Mouse (Mus musculus): ENCODE results near the gene Wdr93.
"Not testable (repeated sequence)": the region's sequence is repeated elsewhere in the genome, so short reads cannot be mapped to it uniquely, and the experiment has no call there.

The Wdr93 gene

DNA sequence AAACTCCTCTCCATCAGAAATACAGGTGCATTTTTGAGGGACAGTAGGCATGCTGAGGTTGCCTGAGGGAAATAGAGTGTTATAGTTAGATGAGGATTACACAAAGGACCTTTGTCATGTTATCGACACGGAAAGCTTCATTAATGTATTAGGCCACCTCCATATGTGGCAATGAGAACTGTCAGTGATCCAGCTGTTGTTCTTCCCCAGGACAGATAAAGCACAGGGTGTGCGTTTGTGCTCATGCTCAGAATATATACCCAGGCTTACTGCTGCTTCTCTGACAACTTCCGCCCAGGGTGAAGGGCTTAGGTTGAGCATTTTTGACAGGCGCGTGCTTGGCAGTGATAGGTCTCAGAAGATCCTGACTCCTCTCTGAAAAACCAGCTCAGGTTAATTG, 6.5 kb downstream of the Wdr93 start:
- no peak for DNase-seq (ENCODE audit: low spot score)

DNA sequence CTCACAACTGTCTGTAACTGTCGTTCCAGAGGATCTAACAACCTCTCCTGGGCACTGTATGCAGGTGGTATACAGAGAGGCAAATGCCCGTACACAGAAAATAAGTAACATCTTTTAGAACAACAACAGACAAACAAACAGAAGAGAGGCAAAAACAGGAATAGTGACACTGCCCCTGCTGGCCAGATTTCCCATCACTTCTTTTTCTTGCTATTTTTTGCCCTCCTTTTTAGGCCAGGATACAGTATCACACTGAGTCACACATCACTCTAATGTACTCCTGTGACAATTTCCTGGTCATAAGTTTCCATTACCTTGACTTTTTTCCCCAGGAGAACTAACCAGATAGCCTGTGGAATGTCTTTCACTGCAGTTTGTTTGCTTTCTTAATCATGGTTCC, 13.4 kb downstream of the Wdr93 start:
- no peak for DNase-seq (ENCODE audit: low spot score)

DNA sequence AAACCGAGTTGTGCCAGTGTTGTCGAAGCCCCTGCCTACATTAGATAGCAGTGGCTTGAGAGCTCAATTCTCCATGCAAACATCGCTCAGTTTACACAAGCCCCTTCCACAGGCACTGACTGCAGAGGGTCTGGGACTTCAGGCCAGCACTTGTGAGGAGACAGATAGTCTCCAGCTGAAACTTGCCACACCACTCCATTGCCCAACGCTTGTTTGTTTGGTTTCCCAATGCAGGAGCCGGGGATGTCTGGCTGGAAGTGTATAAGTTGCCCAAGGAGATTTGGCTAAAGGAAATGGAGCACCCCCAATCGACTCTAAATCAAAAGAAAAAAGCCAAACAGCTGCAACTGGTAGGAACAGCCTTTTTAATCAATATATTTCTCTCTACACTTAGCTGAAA, 15.2 kb downstream of the Wdr93 start:
- no peak for DNase-seq (ENCODE audit: low spot score)

DNA sequence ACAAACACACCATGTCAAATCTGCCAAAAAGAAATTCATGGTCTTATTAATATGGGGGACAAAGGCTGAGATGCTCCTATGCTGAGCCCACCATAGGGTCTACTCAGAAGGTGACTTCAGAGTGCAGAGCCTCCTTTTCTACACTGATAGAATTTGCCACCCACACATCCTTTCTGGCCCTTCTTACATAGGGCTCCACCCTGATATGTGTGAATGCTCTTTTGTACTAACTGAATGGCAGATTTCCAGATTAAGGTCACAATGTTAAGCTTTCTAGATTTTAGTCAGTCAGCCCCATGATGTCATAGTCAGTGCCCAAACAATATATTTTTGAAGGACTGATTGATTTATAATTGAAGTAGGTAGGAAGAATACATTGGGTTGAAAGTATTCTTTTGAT, 16.8 kb downstream of the Wdr93 start:
- no peak for DNase-seq (ENCODE audit: low spot score)

- DNase-seq (ENCODE audit: low spot score), result no peak
Observed at GRCm38 (mm10) chr7:79761124-79761876, 18.3 kb downstream of the Wdr93 start.

DNA sequence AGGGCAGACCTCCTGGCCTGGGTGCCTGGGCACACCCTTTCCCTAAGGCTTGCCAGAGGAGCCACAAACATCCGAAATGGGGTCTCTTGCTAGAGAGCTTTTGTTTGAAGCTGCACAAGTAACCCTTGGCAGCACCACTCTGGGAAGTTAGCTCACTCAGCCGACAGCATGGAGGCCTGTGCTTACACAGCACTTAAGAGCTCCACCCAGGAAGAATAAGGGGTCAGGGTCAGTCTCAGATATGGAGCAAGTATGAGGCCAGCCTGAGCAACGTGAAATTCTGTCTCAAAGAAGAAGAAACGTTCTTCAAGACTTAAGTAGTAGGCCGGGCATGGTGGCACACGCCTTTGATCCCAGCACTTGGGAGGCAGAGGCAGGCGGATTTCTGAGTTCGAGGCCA, 19.1 kb downstream of the Wdr93 start:
- no peak for DNase-seq (ENCODE audit: low spot score)

DNA sequence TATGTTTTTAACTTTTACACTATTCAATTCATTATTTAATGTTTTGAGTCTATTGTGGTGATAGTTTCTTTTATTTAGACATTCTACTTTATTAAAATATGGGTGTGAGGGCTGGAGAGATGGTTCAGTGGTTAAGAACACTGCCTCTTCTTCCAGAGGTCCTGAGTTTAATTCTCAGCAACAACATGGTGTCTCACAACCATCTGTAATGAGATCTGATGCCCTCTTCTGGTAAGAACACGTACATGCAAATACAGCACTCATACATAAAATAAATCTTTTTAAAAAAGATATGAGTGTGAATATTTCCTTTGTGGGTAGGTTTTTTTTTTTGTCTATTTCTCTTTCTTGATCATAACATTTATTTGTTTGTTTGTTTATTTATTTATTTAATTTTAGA, 23.0 kb downstream of the Wdr93 start:
- no peak for DNase-seq (ENCODE audit: low spot score)

DNA sequence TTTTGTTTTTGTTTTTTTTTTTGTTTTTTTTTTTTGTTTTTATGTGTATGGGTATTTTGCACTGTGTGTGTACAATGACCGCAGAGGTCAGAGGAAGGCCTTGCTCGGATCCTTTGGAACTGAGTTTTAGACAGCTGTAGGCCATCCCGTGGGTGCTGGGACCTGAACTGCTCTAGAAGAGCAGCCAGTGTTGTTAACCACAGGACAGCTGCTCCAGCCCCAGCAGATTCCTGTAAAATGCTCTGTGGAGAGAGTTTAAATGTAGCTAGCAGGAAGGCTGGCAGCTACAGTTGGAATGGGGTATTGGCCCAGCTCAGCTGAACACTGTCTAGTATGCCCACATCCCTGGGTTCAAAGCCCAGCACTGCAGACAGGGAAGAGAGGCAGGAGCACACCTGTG, 26.7 kb downstream of the Wdr93 start:
- DNase-seq (ENCODE audit: low spot score), result no peak

GRCm38 (mm10) chr7:79771561-79772512, 28.9 kb downstream of the Wdr93 start:
- no peak for DNase-seq (ENCODE audit: low spot score)

GRCm38 (mm10) chr7:79780647-79781626, 38.0 kb downstream of the Wdr93 start:
- DNase-seq (ENCODE audit: low spot score), result peak; percentile 76

GRCm38 (mm10) chr7:79781826-79782515, 39.0 kb downstream of the Wdr93 start:
- DNase-seq (ENCODE audit: low spot score), result no peak

- DNase-seq (ENCODE audit: low spot score), result no peak
Observed at GRCm38 (mm10) chr7:79782516-79782855, 39.5 kb downstream of the Wdr93 start.

DNA sequence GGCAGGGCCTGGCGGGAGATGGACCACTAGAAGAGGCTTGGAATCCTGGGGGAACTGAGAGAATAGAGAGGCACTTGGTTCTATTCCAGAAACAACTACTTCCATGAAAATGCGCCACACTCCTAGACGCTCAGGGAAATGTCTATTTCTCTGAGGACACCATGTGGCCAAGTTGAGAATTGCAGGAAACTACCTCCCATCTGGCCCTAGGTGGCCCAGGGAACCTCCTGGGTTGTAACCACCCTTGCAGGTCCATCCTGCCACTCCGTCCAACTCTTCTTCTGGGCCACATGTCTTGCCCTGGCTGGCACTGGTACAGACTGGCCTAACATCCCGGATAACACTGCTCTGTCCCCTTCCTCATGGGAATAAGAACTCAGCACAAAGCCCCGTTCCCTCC, 43.3 kb downstream of the Wdr93 start:
- peak; percentile 74 for DNase-seq (ENCODE audit: low spot score)

- not testable (repeated sequence) for DNase-seq (ENCODE audit: low spot score)
Observed at GRCm38 (mm10) chr7:79789812-79790211, 46.8 kb downstream of the Wdr93 start.

- DNase-seq (ENCODE audit: low spot score), result peak; percentile 21
Observed at GRCm38 (mm10) chr7:79792635-79793421, 49.9 kb downstream of the Wdr93 start.

- DNase-seq (ENCODE audit: low spot score), result no peak
Observed at GRCm38 (mm10) chr7:79793688-79794087, 50.7 kb downstream of the Wdr93 start, which contains the start of gene Mesp1. Gene Mesp1 (minus strand): TSS chr7:79793788.

- no peak for DNase-seq (ENCODE audit: low spot score)
Observed at GRCm38 (mm10) chr7:79798606-79799005, 55.6 kb downstream of the Wdr93 start.

GRCm38 (mm10) chr7:79799048-79799447, 56.1 kb downstream of the Wdr93 start:
- DNase-seq (ENCODE audit: low spot score), result peak; percentile 82

DNA sequence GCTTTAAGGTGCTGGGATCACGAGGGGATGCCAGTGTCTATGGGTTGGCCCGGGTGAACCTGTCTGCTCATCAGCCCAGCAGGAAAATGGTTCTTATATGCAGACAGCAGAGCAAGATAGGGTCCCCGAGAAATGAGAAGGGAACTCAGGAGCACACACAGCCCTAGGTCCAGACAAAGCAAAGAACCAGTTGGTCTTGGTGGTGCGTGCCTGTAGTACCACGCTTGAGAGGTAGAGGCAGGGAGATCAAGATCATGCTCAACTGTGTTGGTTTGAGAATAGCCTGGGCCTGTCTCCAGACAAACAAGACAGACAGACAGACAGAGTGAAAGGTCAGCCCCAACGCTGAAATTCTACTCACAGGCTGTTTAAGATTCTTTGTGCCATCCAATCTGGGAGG, 56.5 kb downstream of the Wdr93 start:
- no peak for DNase-seq (ENCODE audit: low spot score)

- DNase-seq (ENCODE audit: low spot score), result peak; percentile 63
Observed at GRCm38 (mm10) chr7:79800336-79800735, 57.4 kb downstream of the Wdr93 start.

DNA sequence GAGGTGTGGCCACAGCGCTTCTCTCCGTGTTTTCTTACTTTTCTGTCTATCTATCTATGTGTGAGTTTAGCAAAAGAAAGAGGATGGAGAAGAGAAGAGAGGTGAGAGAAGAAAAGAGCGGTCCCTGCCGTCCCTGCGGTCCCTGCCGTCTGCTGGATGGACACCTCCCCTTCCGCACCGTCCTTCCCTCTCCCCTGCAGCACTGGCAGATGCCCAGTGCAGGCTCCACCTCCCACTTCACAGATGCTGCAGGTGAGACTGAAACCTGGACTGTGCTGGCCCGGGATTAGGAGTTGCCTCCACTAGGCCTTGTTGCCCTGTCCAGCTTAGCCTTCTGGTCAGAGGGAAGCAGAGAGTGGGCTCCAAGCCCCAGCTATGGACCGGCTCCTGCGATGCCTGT, 58.4 kb downstream of the Wdr93 start:
- DNase-seq (ENCODE audit: low spot score), result no peak
